Mouse (Mus musculus) forebrain, postnatal 0 days (tissue): Measurements from ENCODE around the gene Tars2. TPM values are rescaled to one million over a fixed set of nuclear protein-coding genes. Genes with fewer than 3 reads are reported as not detected.

Source experiments
- ATAC-seq: fragments of 200-750 bp; cut with Nextera tagmentation; 2 replicates; pipeline ENCODE4 v1.8.0; 2017; ENCODE audit warnings: mild to moderate bottlenecking, moderate library complexity
- DNase-seq: peaks from one replicate; pipeline ENCODE4 v3.0.0-alpha.2; 2015
- H3K27ac ChIP-seq: fragments of 300-500 bp; sonication (generic); 2 replicates; pipeline ENCODE4 v1.5.1; 2014; ENCODE audit warnings: low read depth, mild to moderate bottlenecking, antibody characterized with exemption, low read length, moderate library complexity, mixed read lengths
- H3K27me3 ChIP-seq: fragments of 300-500 bp; sonication (generic); 2 replicates; pipeline ENCODE4 v1.6.1; 2014; ENCODE audit warnings: mild to moderate bottlenecking, low read length, mixed read lengths; ENCODE audit not compliant: insufficient read depth
- H3K36me3 ChIP-seq: fragments of 300-500 bp; sonication (generic); 2 replicates; pipeline ENCODE4 v1.6.1; 2014; ENCODE audit warnings: mild to moderate bottlenecking, moderate library complexity; ENCODE audit not compliant: insufficient read depth
- H3K4me1 ChIP-seq: fragments of 300-500 bp; sonication (generic); 2 replicates; pipeline ENCODE4 v1.6.1; 2014; ENCODE audit warnings: antibody characterized with exemption; ENCODE audit not compliant: insufficient read depth
- H3K4me2 ChIP-seq: fragments of 300-500 bp; sonication (generic); 2 replicates; pipeline ENCODE4 v1.6.1; 2014; ENCODE audit warnings: low read depth, mild to moderate bottlenecking, moderate library complexity
- H3K4me3 ChIP-seq: fragments of 300-500 bp; sonication (generic); 2 replicates; pipeline ENCODE4 v1.5.1; 2014; ENCODE audit warnings: low read depth, low read length, mixed read lengths
- H3K9ac ChIP-seq: fragments of 300-500 bp; sonication (generic); 2 replicates; pipeline ENCODE4 v1.6.1; 2014; ENCODE audit warnings: mild to moderate bottlenecking
- H3K9me3 ChIP-seq: fragments of 300-500 bp; sonication (generic); 2 replicates; pipeline ENCODE4 v1.6.1; 2016; ENCODE audit warnings: low read length
- CTCF ChIP-seq: sonication (generic); IDR thresholded peaks from 2 replicates; pipeline ENCODE4 v1.5.1; 2016; ENCODE audit warnings: antibody characterized with exemption, control low read depth, low read depth
- WGBS: fragments of 180-500 bp; shearing (Covaris S2); extraction: QIAGEN DNeasy Blood & Tissue Kit; methylation state at CpG from one replicate; pipeline ENCODE4 v1.1.7; 2014; 5-methylcytosine and 5-hydroxymethylcytosine counted together
- polyA plus RNA-seq: library from polyadenylated mRNA; unstranded; fragments of >200 nt; fragmentation: Nextera tagmentation; extraction: Ambion mirVana; gene quantifications from 2 replicates; pipeline ENCODE4 v1.2.1, GENCODE M21; 2015
- total RNA-seq: library from RNA; depleted of rRNA; stranded (reverse); fragments of >200 nt; gene quantifications from 2 replicates; pipeline ENCODE4 v1.2.3, GENCODE M21; 2014

The Tars2 gene
- total and polyA plus RNA-seq, 2 experiments from 2014 or later = 41.2 to 52.6 TPM

DNA sequence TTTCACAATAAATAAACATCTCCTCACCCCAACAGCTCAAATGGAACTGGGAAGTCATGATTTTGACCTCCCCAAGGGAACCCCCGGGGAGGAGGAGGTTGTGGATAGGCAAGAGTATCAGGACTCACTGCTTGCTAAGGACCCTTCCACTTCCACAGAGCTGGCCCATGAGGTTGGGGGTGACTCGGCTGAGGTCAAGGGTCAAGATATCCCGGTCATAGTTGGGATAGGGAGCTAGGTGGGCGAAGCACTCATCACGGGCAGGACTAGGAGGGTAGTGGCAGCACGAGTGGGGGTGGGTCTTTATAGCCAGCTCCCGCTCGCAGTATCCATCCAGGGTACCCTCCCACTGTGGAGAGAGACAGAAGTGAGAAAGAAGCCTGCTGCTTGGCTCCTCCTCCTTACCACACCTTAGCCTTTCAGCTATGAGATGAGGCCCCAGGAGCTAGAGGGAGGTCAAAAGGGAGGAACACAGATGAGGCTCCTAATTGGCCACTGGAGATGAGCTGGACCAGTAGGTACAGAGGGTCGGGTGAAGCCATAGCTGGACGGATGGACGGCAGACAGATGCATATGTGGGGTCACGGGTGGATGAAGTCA is 24.8 kb downstream of the Tars2 start:
- H3K4me2 ChIP-seq = no peak overlapping the region
- H3K4me3 ChIP-seq = no peak overlapping the region
- TF ChIP-seq CTCF = no peak
- DNase-seq (no peak), ATAC-seq (no peak)
- 88% methylated on average over 12 of the region's 12 CpGs for WGBS
- no peaks in the 10 kb centered on the region for H3K9me3 ChIP-seq
- no peaks in the 10 kb centered on the region for H3K4me1 ChIP-seq
- no peaks in the 10 kb centered on the region for H3K27me3 ChIP-seq
- H3K9ac ChIP-seq = no peak overlapping the region
- H3K36me3 ChIP-seq = peaks cover 37% of the 10 kb centered on the region
- no peak overlapping the region for H3K27ac ChIP-seq

DNA sequence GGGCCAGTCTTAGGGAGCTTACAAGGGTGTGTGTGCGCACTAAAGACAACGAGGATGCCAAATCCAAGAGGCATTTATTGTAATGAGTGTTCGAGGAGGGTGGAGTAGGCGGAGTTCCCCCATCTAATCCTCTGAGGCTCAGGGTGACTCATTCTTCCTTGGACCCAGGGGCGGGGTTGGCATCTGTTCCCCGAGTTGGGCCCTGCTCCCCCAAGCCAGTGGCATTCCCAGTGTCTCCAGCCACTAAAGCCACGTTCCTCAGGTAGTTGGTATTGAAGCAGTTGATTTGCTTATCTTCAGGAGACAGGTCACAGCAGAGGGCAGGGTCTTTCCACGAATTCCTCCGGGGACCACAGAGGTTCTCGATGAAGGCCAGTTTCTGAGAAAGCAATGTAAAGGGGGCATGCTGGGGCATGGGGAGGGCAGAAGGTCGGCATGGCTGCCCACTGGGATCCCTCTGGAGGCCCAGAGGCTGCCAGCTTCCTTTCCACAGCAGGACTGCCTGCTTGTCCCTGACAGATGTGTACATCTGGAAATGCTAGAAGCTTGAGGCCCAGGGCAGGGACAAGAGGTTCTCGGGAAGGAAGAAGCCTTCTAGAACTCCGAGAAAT is 25.8 kb downstream of the Tars2 start:
- Histone ChIP-seq H3K4me3 (no peak overlapping the region), H3K4me1 (no peaks in the 10 kb centered on the region), H3K4me2 (no peak overlapping the region), H3K27ac (no peak overlapping the region), H3K27me3 (no peaks in the 10 kb centered on the region), H3K9ac (no peak overlapping the region), H3K36me3 (peaks cover 27% of the 10 kb centered on the region), H3K9me3 (no peaks in the 10 kb centered on the region)
- DNase-seq (no peak), ATAC-seq (no peak)
- no peak for TF ChIP-seq CTCF
- 78% methylated on average over 13 of the region's 13 CpGs for WGBS

DNA sequence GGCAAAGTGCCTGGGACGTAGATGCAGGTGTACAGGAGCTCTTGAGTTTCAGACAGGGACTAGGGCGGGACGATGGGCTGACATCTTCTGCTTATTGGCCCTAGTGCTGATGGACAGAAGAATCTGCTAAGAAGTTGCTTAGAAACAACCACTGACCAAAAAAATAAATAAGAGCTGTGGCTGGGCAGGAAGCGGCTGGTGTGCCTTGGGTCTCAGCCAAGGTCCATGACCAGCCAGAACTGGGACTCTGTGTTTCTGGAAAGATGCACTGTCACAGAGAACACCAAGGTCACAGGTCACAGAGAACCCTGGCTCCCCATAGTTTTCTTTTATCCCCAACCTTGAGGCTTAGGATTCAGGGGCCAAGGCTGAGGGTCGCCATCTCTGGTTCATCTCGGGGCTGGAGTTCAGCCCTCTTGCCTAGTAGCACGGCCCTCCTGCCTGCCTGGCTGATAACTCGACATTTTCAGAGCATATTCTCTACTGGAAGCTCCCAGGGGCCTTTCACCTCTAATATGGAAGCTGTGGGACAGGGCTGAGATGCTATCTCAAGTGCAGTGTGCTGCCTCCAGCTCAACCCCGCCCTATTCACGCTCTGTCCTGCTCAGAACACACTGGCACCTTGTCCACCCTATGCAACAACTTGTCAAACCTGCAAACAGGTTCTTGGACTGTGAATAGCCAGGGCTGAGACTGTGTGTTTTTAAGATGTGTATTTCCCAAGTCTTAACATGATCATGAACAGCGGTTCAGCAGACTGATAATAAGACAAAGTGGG is 27.1 kb downstream of the Tars2 start:
- Histone ChIP-seq H3K27me3 (no peaks in the 10 kb centered on the region), H3K27ac (no peak overlapping the region), H3K36me3 (peaks cover 27% of the 10 kb centered on the region), H3K4me3 (no peak overlapping the region), H3K4me2 (no peak overlapping the region), H3K9me3 (no peaks in the 10 kb centered on the region), H3K4me1 (no peaks in the 10 kb centered on the region), H3K9ac (no peak overlapping the region)
- 83% methylated on average over 11 of the region's 11 CpGs for WGBS
- ATAC-seq (no peak), DNase-seq (no peak)
- no peak for TF ChIP-seq CTCF

DNA sequence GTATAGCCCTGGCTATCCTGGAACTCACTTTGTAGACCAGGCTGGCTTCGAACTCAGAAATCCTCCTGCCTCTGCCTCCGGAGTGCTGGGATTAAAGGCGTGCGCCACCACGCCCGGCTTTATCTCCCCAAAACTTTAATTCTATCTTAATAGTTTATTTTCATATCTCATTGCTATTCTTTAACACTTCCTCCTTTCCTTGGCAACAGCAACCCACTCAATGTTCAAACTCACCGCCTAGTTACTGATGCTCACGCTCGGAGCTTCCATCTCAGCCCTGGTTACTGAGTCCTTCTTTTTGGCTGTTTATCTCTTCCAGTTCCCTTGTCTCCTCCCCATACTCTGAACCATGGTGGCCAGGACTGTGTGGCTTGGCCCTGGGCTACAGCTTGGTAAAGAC is 27.7 kb downstream of the Tars2 start:
- TF ChIP-seq CTCF = no peak
- Histone ChIP-seq H3K27me3 (no peaks in the 10 kb centered on the region), H3K4me1 (no peaks in the 10 kb centered on the region), H3K4me3 (no peak overlapping the region), H3K9ac (no peak overlapping the region), H3K36me3 (peaks cover 23% of the 10 kb centered on the region), H3K4me2 (no peak overlapping the region), H3K9me3 (no peaks in the 10 kb centered on the region), H3K27ac (no peak overlapping the region)
- no peak for ATAC-seq
- DNase-seq = no peak
- WGBS = 94% methylated on average over 9 of the region's 9 CpGs

DNA sequence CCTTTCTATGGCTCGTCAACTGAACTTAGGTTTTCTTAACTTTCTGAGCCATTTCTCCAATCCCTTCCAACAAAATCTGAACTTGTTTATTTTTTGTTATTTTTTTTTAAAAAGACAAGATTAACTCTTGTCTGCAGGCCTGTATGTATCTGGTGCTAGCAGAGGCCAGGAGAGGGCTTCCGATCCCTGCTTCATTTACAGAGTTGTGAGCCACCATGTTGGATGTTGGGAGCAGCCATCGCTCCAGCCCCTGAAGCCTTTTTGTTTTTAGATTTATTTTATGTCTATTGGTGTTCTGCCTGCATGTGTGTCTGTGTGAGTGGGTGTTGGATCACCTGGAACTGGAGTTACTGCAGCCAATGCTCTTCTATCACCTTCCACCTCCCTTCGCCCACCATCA is 28.2 kb downstream of the Tars2 start:
- no peak overlapping the region for H3K4me3 ChIP-seq
- no peaks in the 10 kb centered on the region for H3K9me3 ChIP-seq
- peaks cover 19% of the 10 kb centered on the region for H3K36me3 ChIP-seq
- H3K4me1 ChIP-seq = no peaks in the 10 kb centered on the region
- H3K27me3 ChIP-seq = no peaks in the 10 kb centered on the region
- WGBS = 93% methylated on average over 4 of the region's 4 CpGs
- H3K9ac ChIP-seq = no peak overlapping the region
- no peak for ATAC-seq
- TF ChIP-seq CTCF = peak; percentile 21; the same call in 1 of the 2 replicates
- DNase-seq = no peak
- no peak overlapping the region for H3K4me2 ChIP-seq
- no peak overlapping the region for H3K27ac ChIP-seq

DNA sequence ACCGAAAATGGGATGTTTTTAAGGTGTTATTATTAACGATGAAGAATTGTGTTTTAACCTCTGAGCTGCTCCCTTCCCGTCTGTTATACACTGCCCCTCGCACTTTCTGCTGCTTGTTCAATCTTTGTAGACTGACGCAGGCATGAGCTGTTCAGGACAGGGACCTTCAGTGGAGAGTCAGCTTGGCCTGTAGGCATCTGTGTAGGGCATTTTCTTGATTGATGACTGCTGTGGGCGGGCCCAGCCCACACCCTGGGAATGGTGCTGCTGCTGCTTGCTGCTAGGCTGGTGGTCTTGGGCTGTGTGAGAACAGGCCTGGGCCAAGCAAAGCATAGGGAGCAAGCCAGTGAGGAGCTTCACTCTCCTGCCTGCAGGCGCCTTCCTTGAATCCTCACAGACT is 29.6 kb downstream of the Tars2 start:
- H3K4me3 ChIP-seq = no peak overlapping the region
- H3K4me2 ChIP-seq = no peak overlapping the region
- H3K27ac ChIP-seq = no peak overlapping the region
- no peaks in the 10 kb centered on the region for H3K27me3 ChIP-seq
- TF ChIP-seq CTCF = no peak
- 92% methylated on average over 7 of the region's 7 CpGs for WGBS
- peaks cover 5% of the 10 kb centered on the region for H3K36me3 ChIP-seq
- H3K9me3 ChIP-seq = no peaks in the 10 kb centered on the region
- no peak for ATAC-seq
- no peaks in the 10 kb centered on the region for H3K4me1 ChIP-seq
- H3K9ac ChIP-seq = no peak overlapping the region
- no peak for DNase-seq

DNA sequence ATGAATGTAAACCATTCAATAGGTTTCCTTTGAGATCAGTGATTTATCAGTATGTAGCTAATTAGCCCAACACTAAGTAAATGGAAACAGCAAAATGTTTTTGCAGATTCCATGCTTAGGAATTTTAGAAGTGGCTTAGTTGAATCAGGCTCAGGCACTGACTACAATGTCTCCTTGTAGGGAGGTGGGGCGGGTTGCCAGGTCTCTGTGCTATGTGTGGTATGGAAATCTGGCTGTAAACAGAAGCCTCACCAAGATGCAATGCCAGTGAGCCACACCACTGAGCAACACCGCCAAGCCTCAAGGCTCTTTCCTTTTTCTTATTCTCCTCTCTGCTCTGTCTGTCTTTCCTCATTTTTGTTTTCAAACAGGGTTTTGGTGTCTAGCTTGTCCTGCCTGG is 31.1 kb downstream of the Tars2 start:
- DNase-seq = no peak
- WGBS = 73% methylated on average over 2 of the region's 2 CpGs
- Histone ChIP-seq H3K27ac (no peak overlapping the region), H3K4me2 (no peak overlapping the region), H3K36me3 (no peaks in the 10 kb centered on the region), H3K4me1 (no peaks in the 10 kb centered on the region), H3K27me3 (no peaks in the 10 kb centered on the region), H3K9ac (no peak overlapping the region), H3K4me3 (no peak overlapping the region), H3K9me3 (no peaks in the 10 kb centered on the region)
- ATAC-seq = no peak
- no peak for TF ChIP-seq CTCF
